Mouse (Mus musculus): Measurements from ENCODE around the gene Tbc1d4.

DNA sequence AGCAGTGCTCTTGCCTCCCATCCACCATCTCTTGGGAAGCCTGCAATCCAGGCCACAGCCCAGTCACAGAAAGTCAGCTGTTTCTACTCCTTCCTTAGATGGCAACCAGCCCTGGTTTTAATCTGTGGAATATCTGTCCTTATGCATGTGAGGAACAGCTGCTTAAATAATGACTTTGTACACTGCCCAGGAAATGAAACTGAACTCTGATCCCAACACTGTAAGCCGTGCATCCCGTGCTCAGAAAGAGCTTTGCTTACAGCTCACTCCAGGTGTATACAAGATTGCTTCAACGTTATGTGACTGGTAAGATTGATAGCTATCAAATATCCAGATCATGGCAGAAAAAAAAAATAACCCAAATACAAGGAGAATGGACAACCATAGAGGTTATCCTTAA lies 143.1 kb downstream of the Tbc1d4 start:
- no peak for TF ChIP-seq MAZ (IDR thresholded peaks at IDR 0.05; ENCODE audit: low read depth, low read length)
- no peak for TF ChIP-seq ZC3H11A (IDR thresholded peaks at IDR 0.05; ENCODE audit: low read depth, low read length)
- TF ChIP-seq EP300 (IDR thresholded peaks at IDR 0.05; ENCODE audit: low read length): no peak
- no peak for TF ChIP-seq RAD21 (IDR thresholded peaks at IDR 0.05; ENCODE audit: low read depth, low read length)

All from CH12.LX (cell line).